Mouse (Mus musculus) ZHBTc4 (cell line): ENCODE measurements around the gene Vkorc1l1.

ENCODE experiments used
- DNase-seq: peaks from one replicate; pipeline ENCODE4 v3.0.0-alpha.2; 2011; ENCODE audit warnings: low read depth, low spot score

Vkorc1l1 gene

DNA sequence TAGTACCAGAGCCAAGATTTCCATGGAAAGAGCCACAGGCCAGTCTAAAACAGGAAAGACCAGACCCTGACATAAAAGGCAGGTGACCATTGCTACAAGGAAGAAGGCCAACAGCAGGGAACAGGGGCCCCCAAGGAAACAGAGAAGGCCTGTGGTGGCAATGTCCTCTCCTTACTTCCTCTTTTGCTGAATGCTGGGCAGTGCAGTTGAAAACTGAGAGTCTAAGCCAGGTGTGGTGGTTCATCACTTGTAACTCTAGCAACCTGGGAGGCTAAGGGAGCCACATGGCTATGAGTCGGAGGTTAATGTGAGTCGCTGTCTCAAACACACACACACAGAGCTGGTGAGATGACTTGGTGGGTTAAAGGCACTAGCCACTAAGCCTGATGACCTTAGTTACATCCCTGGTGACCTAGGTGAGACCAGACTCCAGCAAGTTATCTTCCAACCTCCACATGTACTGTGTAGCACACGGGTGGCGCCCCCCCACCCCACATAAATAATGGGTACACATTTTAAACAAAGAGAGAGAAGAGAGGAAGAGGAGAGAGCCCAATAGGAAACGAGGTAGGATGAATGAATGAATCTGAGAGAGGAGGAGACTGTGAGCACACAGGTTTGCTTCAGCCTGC, 59.7 kb downstream of the Vkorc1l1 start:
- DNase-seq = no peak

DNA sequence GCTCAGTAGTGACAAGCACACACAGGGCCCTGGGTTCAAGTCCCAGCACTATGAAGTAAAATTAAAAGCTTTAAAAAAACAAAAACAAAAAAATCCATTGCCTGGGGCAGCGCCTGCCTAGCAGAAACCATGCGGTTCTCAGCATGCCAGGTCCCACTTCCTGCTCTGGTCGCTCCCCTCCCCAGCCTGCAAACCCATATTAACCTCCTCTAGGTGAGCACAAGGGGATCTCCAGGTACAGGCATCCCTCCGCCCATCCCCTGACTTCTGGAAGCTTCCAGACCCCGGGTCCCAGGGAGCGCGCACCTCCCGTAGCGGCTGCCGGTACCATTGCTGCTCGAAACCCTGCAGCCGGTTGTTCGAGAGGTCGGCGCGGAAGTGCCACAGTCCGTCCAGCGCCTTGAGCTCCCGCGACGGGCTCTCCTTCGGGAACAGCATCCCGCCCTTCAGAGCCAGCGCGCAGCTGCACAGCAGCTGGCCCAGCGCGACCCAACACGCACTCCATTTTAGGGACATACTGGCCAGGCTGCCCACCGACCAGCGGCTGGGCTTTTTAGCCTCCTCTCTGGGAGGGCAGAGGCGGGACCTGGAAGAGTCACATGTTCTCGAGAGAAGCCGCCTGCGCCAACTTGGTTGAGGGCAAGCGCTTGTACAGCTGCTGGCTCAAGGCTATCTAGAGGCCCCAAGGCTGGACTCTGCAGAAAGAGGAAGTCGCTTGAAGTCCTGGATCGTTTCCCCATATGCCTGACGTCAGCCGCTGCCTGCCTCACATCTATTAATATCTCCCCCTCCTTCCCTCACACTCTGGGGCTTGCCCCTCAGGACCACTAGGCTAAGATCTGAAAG, 60.8 kb downstream of the Vkorc1l1 start, which contains the start of gene Gusb:
Gene Gusb, minus strand, starts transcription at position 749 of the 846 bp plus-strand sequence.
- DNase-seq = peak; percentile 61

DNA sequence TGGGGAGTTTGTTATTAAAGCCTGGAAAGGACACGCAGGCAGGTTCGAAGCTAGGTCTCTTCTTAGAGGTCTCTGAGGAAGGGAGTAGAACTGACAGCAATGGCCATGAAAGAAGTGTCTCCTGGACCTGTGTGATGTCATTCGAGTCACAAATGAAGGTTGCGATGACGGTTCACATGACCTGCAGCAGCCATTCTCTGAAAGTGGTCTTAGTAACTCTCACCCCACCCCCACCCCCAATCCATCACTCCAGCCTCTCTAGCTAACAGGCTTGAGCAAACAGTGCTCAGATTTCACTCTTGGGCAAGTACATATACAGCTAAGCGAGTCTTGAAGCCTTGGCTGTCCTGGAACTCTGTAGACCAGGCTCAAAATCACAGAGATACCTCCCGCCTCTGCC, 61.5 kb downstream of the Vkorc1l1 start:
- no peak for DNase-seq

DNA sequence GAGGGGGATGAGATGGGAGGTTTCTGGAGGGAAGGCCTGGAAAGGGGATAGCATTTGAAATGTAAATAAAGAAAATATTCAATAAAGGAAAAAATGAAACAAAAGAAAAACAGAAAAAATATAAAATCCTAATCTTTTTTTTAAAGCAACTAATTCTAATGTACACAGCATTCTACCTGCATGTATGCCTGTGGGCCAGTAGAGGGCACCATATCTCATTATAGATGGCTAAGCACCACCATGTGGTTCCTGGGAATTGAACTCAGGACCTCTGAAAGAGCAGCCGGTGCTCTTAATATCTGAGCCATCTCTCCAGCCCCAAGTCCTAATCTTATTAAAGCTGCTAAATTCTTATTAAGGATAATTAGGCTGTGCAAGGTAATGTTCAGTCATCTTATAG, 65.6 kb downstream of the Vkorc1l1 start:
- peak; percentile 54 for DNase-seq

DNA sequence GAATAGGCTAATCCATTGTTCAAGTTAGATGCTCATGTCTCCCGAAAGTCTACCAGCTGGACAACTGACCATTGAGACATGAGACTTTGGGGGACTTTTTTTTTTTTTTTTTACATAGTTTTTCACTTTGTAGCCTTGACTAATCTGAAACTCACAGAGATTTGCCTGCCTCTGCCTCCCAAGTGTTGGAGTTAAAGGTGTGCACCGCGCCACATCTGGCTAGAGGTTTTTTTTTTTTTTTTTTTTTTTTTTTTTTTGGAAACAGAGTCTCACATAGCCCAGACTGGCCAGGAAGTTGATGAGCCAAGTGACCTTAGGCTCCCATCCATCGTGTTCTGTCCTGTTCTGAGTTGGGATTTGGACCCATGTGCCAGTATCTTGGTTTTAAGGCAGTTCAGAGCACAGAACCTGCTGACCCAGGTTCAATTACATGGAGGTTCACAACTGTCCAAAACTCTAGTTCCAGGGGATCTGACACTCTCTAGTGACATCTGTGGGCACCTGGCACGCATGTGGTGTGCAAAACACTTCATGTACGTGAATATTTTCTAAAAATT, 66.3 kb downstream of the Vkorc1l1 start:
- DNase-seq = no peak

DNA sequence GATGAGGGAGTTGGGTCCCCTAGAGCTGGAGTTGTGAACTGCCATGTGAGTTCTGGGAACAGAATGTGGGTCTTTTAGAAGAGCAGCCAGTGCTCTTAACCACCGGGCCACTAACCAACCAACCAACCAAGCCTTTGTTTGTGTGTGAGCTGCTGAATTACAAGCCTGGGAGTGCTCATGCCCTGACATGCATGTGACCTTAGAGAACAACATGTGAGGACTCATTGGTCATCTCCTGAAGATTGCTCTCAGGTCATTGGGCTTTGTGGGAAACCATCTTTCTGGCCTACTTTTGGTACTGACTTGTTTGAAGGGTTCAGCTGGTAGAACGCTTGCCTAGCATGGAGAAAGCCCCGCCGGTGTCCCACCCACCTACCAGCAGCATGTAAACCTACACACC, 68.0 kb downstream of the Vkorc1l1 start:
- DNase-seq = peak; percentile 43

DNA sequence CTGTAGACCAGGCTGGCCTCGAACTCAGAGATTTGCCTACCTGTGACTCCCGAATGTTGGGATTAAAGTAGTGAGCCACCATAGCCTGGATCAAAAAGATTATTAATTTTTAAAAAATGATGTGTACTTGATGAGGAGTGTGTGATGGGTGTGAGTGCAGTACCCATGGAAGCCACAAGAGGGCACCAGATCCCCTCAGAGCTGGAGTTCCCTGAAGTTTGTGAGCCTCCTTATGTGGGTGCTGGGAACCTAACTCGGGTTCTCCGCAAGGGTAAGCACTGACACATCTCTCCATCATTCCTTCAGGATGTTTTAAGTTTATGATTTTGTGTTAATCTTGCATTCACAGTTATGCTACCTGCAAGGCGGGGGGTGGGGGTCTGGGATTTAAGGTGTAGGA, 69.2 kb downstream of the Vkorc1l1 start:
- peak; percentile 65 for DNase-seq

DNA sequence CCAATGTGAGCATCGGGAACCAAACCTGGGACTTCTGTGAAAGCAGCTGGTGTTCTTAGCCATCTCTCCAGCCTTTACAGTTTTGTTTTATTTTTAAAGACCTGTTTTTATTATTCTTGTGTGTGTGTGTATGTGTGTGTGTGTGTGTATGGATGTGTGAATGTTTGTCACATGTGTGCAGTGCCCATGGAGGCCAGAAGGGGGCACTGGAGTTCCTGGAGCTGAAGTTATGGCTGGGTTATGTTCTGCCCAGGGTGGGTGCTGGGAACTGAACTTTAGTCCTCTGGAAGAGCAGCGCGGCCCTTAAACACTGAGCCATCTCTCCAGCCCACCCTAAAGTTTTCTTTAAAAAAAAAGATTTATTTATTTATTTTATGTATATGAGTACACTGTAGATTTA, 73.3 kb downstream of the Vkorc1l1 start:
- peak; percentile 36 for DNase-seq

DNA sequence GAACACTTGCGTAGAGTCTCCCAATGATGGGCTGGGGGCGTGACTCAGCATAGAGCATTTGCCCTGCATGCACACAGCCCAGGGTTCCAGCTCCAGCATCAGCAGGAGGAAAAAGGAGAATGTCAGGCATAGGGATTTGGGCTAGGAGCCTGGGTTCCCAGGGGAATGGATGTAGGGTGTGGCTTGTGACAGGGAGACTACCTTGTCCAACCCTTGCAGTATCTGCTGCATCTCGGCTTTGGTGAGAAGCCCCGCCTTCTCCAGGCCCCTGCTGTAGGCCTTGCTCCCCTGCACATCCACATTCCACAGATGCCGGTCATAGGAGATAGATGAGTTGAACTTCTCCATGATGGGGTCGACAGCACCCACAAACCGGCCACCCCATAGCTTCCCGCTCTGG, 77.7 kb downstream of the Vkorc1l1 start:
- peak; percentile 39 for DNase-seq

DNA sequence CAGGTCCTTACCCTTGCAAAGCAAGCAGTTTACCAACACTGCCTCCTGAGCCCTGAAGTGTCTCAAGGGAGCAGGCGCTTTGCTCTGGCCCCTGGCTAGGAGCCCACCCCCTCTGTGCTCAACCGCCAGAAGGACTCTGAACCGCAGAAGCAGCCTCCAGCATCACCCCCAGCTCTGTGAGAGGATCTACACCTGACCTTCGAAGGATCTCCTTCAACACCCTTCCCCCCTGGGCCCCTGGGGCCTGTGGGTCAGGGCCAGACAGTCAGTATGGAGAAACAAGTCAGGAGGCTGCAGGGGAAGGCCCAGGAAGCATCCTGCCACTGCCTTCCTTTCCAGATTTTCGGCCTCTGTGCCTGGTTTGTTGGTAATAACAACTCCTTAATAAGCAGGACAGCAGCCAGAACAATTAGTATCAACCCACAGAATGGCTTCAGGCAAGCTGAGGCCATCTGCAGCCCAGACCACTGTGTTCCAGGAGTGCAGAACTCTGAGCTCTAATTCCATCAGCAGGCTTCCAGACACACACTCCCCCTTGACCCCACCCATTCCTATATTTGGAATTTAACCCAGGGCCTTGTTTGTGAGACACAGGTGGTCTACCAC, 79.7 kb downstream of the Vkorc1l1 start:
- no peak for DNase-seq

DNA sequence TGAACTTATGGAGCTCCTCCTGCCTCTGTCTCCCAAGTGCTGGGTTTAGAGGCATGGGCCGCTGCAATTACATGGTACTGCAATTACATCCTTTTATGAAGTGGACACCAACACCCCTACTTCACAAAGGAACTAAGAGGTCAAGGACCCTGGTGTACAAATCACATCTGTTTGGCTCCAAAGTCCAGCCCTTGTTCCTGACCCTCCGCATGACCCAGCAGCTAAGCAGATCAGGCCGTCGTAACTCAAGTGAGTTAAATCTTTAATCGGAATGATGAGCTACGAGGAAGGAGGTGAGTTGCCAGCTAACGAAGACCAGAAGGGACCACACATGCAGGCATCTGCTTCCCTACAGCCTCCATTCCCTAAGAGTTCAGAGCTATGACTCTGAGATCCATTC, 80.6 kb downstream of the Vkorc1l1 start:
- DNase-seq = no peak

DNA sequence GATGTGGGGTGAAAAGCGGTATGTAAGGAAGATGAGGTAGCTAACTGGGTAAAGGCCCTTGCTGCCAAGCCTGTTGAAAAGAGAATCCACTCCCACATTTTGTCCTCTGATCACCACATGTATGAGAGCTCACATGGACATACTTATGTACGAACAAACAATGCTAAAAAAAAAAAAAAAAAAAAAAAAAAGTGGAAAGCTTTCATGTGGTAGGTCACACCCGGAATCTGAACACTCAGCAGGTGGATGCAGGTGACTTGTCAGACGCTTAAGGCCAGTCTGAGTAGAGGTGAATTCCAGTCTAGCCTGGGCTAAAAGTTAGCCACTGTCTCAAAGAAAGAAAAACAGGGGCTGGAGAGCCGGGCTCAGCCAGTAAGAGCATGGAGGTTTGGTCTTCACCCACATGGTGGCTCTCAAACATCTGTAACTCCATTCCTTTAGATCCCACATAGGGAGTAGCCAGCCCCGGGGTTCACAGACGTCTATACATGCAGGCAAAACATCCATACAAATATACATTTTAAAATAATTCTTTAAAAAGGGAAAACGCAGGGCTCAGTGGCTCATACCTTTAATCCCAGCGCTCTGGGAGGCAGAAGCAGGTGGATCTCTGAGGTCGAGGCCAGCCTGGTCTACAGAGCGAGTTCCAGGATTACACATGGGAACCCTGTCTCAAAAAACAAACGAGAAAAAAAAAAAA, 81.4 kb downstream of the Vkorc1l1 start:
- DNase-seq = no peak

DNA sequence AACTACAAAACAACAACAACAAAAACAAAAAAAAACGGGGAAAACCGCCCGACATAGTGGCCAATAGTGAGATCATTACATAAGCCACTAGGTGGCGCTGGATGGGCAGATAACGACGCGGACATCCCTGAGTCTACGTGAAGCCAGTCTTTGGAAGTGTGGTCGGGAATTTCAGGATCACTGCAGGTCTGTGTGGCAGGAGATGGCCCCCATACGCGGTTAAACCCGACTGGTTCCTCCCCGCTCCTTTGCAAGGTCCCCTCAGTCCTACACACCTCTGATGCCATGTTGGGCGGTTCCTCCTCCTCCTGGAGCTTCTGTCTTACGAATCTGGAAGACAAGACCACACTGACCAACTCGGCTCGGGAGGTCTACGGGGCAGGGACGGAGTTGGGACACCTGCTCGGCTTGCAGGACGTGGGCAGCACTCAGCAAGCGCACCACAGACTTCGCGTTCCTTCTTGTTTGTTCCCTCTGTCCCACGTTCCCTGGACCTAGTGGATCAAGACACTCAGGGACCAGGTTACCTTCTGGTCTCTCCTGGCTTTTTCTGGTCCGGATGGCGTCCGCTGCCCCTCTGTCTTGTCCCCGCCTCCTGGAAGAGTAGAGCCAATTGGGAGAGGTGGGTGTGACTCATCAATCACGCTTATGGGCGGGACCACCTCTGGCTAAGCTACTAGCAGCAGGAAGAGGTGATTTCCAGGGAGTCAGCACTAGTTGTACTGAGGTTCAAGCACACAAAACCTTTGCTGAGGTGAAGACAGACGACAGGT, 82.2 kb downstream of the Vkorc1l1 start:
- DNase-seq = peak; percentile 96

DNA sequence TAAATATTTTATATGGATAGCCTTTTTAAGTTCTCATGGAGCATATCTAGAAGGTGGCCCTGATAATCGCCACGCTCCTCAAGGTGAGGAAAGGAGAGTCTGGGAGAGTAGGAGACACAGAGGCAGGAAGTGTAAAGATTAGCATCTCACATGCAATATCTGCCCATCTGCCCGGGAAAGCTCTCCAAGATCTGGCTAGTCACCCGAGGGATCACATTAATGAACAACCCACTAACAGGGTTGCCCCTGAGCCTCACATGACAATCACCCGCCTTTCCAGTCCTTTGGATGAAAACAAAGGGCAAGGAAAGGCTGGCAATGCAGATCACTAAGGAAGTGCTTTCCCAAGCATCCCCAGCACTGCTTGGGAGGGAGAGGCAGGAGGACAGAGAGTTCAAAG, 85.4 kb downstream of the Vkorc1l1 start:
- DNase-seq = no peak

DNA sequence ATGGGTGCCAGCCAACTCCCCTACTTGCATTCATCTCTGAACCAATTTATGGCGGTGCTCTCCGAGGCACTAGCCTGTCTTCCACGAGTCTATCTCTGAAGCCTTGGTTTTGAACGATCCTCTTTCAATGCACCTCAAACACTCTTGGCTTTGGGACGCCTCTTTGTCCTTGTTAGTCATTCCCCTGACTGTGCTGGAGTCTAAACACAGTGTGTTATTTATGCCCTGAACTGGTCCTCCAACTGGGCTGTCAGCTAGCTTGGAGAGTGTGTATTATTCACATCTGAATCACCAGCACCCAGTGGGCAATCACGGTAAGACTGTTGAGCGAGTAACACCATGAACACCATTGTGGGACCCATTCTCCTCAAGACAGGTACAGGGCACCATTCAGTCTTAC, 85.9 kb downstream of the Vkorc1l1 start:
- DNase-seq = no peak

DNA sequence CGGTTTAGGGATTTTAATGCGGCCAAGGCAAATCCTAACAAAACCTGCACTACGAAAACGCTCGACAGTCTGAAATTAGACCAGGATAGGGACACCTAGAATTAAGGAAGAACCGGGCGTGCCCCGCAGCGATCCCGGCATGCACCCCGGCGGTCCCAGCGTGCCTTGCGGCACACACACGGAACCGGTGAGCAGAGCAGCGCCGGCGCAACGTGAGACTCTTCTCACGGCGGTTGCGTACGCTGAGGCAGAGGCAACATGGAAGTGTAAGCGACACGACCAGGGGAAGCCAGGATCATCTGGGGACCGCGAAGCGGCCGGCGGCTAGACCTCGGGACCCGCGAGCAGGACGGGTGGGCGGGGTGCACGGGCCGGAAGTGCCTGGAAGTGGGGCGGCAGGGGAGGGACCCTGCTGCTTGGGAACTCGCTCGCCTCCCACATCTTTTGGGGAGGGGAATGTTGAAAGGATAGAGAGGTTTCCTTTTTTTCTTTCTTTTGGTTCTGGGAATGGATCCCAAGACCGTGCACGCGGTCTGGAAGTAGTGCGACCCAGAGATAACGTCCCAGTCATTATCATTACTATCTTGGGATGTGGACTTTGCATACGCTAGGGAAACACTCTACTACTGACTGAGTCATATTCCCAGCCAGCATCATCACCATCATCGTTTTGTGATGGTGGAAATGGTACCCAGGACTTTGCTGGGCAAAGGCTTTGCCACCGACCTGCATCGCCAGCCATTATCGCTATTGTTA, 87.5 kb downstream of the Vkorc1l1 start, which contains the start of the genes Asl and Crcp:
Gene Asl, minus strand, starts transcription at position 106 of the 756 bp plus-strand sequence.
Gene Crcp, plus strand, starts transcription at position 149 of the 756 bp plus-strand sequence.
- peak; percentile 89 for DNase-seq

DNA sequence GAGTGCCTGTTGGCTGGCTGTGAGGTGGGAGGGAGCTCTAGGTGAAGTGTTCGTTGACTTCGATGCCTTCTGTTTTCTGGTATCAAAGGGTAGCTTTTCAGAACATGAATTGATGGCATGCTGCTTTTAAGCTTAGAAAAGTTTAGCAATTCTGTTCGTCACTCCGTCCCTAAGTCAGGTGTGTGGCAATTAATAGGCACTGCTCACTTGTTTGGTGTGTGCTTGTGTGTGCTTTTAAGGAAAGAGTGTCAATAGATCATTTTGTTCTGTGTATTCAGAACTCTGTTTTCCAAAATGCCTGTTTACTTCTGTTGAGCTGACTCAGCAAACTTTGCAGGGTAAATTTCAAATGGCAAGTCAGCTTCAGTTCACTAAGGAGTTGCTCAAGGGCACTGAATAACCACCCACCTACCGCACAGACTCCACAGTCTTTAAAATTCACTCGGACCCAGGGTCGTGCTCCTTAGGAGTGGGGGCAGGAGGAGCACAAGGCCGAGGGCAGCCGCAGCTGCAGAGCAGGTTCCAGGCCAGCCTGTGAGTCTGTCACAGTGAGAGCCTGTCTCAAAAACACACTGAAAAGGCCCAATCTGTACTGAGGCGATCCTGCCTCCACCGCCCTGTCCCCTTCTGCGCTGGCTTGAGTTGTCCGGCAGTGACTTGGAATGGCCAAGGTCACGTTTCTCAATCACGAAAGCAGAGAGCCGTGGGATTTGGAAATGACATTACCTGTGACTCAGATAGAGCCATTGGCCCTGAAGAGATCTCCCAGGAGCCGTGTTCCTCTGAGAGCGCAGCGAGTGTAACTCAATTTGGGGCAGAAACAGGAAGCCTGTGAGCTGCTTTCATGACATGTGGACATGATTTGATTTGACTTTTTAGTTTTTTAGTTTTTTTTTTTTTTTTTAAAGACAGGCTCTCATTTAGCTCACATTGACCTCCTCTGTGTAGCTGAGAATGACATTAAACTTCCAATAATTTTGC, 89.9 kb downstream of the Vkorc1l1 start:
- DNase-seq = no peak

DNA sequence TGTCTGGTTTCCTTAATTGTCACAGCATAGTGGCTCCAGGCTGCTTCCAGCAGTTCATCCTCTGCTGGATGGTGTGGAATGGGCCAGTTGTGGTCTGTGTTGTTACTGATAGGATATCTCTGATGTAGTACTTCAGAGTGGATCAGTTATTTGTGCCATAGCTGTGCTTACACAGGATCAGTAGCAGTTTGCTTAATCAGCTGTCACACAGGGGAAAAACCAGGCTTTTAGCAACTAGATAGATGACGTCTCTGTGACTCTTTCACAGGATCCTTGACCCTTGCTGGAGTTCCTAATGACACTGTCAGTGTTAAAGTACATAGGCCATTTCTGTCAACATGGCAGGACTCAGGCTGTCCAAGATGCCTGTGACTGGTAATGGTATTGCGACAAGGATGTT, 92.1 kb downstream of the Vkorc1l1 start:
- DNase-seq = no peak
